Mouse (Mus musculus) fibroblast of lung, adult 2 months (primary cell): ENCODE data around the gene Fat2.

Source experiments
- DNase-seq: peaks from one replicate; pipeline ENCODE4 v3.0.0-alpha.2; 2011; ENCODE audit warnings: low read depth

The Fat2 gene

DNA sequence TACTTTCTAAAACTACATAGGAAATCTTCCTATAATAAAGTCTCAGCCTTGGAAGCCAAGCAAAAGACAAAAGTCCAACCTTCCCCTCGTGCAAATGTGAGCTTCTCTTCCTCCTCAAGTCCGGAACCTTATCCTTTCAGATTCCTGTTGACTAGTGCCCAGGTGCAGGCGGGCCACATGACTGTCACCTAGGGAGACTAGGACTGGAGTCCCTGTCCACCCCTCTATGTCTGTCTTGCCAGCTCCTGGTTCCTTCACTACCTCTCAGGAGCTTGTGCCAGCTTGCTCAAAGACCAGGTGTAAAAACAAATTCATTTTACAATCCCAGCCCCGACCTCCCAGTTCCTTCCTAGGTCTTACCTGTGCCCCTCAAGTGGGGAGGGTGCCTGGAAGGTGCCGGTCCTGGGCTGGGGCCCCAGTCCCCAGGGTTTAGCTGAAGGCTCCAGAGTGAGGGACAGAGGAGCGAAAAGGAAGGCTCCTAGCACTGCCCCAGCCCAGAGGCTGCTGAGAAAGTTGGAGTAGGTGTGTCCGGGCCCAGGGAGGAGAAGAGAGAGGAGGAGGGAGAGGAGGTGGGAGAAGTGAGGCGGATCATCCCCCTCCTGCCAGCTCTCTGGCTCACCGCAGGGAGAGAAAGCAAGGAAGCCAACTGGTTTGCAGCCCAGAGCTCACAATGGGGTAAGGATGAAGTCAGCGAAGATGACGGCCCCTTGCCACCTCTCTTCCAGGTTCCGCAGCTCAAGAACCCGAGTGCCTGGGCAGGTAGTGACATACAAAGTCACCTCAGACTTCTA, at the start of gene Fat2:
Fat2 (minus strand) TSS at position 464 of the 791 bp plus-strand sequence.
- DNase-seq, result no peak

DNA sequence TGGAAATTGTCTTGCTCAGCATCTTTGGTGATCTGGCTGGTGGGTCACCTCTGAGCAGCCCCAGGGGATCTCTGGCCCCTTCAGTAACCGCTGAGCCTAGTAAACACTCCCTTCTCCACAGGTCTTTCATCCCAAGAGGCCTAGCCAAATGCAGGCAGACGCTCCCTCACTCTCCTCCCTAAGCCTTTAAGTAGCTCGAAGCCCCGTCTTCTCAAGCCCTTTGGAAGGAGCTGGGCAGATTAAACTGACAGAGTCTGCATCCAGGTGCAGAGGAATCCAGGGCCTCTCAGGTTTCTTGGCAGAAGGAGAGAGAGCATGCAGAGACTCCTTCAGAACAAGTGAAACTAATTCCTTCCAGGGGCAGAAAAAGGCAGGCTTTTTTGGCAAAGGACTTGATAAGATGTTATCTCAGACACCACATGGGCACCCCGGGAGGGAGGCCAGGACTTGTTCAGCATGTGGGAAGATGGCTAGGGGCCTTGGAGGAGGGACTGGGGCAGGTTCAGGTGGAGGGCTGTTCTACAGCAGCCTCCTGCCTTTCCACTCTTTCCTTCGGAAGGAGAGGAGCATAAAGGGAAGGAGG, 47.2 kb upstream of the Fat2 start:
- DNase-seq, result no peak

DNA sequence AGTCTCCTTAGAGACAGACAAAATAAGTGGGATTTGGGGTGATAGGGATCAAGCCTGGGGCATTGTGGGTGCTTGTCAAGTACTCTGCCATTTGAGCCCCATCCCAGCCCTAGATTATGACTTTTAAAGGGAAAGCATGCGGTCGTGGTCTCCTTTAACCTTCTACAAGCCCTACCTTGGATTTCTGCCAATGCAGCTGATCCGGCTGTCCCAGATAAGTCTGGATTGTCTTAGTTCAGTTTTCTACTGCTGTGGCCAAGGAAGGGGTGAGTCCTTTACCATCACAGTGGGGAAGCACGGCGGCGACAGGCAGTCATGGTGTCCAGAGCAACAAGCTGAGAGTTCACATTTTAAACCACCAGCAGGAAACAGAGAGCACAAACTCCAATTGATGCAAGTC, 44.5 kb upstream of the Fat2 start:
- no peak for DNase-seq

DNA sequence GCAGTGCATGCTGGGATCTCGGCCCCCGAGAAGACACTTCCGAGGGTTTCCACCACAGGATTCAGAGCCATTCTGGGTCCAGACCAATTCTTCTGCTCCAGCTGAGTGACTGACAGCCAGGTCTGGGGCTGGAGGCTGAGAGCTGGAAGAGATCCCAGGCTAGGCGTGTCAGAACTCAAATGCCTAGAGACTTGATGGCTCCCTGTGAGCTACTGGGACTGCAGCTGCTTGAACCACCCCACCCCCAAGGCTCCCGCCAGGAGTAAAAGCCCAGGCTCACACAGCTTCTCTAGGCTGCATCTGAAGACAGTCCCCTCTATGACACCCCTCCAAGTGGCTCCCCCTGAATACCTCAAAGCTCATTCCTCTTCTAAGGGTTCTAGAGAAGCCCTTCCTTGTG, 42.0 kb upstream of the Fat2 start:
- peak; percentile 91 for DNase-seq

DNA sequence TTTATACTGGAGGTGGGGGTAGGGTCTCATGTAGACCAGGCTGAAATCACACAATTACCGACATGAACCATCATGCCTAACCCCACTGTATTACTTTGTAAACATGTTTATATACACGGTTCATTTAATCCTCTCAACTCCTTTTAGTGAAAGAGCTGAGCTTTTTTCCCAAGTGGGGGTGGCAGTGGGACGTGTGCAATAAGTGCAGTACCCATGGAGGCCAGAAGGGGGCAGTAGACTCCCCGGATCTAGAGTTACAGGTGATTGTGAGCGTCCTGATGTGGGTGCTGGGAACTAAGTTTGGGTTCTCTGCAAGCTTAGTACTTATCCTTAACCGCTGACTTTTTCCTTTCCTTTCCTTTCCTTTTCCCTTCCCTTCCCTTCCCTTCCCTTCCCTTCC, 37.5 kb upstream of the Fat2 start:
- no peak for DNase-seq

DNA sequence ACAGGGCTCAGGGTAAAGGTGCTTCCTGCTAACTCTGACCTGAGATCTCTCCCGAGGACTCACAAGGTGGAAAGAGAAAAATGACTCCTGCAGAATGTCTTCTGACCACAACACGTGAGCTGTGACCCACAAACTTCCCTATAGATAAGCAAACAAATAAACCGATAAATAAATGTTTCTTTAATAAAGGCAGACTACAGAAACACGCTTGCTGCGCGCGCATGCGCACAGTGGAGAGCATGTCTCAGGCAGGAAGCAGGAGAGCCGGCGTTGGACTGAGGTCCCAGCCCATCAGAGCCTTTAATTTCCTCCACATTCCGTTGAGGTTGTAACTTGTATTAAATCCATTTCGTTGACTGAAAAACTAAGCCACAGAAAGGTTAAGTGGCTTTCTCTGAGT, 37.0 kb upstream of the Fat2 start:
- no peak for DNase-seq

DNA sequence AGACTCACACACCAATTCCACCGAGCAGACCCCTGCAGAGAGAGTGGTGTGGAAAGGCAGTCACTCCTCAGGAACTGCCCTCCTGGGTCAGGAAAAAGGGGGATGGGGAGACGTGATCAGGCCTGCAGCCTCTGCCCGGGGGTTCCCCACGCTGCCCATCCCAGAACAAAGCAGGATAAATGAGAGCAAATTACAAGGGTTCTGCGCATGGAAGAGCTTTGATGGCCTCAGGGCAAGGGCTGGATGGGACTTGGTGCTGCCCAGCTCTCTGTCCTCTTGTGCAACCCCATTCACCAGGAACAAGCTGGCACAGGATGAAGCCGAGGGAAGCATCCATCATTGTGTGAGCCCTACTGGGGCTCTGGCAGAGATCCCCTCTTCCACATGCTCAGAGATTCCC, 35.6 kb upstream of the Fat2 start:
- no peak for DNase-seq

DNA sequence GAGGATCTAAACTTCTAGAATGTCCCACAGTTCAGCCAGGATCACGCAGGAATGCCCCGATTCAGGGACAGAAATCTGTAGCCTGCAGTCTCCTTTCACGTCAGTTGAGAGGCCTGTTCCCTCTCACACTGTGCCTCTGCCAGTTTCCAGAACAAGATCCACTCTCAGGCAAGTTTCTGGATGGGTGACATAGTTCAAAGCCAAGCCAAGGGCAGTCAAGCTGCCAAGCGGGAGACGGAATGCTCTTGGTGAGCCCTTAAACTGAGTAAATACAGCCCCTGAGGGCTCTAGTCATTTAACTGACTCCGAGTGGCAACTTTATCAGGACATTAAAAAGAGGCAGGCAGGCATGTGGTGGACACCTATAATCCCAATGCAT, 32.7 kb upstream of the Fat2 start:
- DNase-seq, result no peak

DNA sequence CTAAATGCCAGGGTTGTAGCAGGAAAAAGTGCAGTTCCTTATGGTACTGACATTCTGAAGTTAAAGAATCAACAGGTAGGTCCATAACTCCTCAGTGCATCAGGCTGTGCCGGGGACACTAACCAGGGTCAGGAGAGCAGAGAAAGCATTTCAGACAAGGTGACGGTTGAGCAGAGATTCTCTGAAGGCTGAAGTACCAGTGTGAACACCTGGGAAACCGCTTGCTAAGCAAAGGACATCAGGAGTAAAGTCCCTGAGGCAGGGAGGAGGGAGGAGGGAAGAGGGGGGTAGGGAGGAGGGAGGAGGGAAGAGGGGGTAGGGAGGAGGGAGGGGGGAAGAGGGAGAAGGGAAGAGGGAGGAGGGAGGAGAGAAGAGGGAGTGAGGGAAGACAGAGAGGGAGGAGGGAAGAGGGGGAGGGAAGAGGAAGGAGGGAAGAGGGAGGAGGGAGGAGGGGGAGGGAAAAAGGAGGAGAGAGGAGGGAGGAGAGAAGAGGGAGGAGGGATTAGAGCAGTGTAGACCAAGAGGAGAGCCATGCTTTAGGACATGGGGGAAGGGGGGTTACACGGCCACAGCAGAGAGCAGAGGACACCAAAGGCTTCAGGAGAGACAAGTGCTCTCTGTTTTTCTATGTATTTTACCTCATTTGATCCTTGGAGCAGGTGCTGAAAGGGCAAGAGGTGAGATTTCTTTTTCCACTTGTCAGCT, 32.2 kb upstream of the Fat2 start:
- DNase-seq, result no peak

DNA sequence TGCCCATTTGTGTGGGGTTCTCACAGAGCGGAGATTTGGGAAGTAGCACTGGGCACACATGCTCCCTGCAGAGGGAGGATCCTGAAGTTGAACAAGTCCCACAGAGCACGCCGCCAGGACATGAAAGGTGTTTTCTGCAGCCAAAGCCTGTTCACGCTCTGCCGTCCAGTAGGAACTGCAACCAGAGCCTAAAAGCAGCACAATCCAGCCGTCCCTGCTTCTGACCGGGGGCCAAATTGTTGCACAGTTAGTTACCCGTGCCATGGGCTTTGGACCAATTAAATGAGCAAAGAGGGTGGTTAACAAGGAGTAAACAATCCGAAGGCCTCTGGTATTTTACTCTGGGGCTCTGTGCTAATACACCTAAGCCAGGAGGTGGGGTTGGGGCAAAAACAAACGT, 31.4 kb upstream of the Fat2 start:
- DNase-seq, result no peak

DNA sequence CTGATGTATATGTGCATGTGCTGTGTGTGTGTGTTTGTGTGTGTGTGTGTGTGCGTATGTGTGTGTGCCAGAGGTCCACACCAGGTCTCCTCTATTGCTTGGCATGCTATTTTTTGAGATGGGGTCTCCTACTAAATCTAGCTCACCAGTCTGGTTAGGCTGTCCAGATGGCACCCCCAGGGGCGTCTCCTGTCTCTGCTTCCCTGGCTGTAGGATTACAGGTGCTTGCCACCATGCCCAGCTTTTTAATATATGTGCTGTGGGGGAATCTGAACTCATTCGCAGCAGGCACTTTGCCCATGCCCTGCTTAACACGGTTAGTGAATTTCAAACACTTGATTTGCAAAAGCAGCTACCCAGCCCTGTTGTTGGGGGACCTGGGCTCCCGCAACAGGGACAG, 29.5 kb upstream of the Fat2 start:
- no peak for DNase-seq

DNA sequence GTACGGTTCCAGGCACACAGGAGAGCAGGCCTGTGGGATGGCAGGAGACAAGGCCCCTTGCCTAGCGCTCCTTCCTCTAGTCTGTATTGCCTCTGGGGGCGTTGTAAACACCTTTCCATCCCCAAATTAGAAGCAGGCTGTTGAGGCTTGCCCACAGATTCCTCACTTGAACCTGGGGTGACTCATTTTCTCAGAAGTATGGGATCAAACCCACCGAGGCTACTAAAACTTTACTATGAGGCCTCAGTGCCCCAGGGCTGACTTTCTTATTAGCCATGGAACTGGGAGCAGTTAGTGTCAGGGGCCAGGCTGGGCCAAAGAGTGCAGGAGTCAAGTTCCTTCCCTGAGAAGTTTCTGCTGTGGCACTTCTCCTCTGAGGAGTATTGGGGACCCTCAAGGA, 28.9 kb upstream of the Fat2 start:
- DNase-seq, result no peak

DNA sequence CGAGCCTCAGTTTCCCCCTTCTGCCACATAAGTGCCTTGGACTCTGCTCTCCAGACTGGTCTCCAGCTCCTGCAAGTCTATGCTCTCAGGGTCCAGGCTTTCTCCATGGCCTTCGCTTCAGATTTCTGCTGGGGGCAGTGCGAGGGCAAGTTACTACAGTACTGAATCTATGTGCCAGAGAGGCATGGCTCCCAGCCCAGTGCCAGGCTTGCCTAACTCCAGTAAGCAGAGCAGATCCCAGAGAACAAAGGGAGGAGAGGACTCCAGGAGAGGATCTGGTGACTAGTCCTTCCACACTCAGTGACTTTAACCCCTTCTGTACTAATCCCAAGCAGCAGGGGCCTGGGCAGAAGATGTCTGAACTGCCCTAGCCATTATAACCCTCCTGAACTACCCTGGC, 28.3 kb upstream of the Fat2 start:
- DNase-seq, result no peak

DNA sequence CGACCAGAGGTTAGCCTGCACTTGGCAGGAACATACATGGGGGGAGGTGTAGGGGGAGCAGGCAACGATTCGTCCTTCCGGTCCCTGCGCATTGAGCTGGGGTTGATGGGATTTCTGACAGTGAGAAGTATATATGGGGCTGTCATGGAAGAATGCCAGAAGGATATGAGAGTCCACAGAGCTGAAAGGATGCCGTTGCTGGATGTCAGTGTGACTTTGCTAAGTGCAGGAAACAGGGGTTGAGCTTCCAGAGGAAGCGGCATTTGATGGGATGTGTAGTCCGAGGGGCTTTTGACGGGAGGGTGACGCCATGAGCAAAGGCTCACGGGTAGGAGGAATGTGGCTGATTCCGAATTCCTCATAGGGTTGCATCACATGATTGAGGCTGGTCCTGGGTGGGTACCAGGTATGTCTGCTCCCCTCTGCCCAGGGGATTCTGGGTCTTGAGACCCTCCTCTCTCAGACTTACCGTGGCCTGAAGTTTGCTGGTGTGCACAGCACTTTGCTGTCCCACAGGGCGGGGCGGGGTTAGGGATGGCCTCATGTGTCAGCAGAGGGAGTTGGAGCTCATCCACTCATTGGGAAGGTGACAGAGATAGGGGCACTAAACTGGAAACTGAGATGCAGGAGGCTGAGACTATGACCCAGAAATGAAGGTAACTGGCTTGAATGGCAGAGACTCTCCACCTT, 21.9 kb upstream of the Fat2 start:
- no peak for DNase-seq

DNA sequence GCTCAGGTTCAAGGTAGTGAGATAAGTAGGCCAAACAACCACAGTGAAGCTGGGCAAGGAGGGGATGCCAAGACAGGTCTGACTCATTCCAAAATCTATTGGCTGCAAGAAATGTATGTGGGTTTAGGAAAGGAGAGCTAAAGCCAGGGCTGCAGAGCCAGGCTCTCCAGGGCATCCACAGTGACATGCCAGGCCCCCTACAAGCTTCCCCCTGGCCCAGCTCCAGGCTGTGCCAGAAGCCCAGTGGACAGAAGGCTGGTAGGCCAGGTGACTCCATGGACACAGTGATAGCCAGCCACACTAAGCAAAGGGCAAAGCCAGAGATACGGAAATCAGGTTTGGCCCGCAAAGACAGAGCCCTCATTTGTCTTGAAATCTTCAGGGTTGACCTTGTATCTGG, 20.5 kb upstream of the Fat2 start:
- no peak for DNase-seq

DNA sequence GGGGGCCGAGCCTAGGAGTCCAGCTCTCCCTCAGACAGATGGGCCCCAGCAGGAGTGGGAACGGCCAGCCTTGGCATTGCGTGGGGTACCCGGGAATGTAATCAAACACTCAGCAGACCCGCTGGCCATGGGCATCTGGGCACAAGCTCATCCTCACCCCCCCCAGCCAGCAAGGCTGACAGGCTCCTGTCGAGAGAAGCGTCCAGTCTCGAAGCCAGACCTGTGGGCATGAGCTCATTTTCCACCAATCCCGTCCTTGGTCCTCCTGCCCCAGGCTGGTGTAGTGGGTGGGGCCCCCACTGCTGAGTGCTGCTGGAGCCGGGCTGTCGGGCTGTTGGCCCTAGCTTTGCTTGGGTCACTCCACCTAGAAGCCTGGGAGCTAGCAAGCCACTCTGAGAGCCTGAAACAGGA, 5.6 kb upstream of the Fat2 start:
- no peak for DNase-seq

DNA sequence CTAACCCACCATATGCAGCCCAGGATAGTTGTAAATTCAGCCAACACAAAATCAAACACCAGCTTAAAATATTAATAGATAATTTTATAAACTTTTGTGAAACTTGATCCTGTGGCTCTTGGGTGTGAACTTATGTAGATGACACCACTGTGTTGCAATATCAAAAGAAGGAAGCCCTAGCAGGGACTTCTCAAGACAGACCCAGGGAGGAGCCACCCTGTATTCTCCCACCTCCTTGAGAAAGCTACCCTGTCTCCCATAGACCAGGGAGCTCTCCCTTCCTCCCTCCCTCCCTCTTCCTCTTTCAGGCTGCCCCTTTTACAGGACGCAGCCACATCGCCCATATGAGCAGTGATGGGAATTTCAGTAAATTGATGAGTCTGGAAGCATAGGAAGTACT, 4.4 kb upstream of the Fat2 start:
- no peak for DNase-seq

DNA sequence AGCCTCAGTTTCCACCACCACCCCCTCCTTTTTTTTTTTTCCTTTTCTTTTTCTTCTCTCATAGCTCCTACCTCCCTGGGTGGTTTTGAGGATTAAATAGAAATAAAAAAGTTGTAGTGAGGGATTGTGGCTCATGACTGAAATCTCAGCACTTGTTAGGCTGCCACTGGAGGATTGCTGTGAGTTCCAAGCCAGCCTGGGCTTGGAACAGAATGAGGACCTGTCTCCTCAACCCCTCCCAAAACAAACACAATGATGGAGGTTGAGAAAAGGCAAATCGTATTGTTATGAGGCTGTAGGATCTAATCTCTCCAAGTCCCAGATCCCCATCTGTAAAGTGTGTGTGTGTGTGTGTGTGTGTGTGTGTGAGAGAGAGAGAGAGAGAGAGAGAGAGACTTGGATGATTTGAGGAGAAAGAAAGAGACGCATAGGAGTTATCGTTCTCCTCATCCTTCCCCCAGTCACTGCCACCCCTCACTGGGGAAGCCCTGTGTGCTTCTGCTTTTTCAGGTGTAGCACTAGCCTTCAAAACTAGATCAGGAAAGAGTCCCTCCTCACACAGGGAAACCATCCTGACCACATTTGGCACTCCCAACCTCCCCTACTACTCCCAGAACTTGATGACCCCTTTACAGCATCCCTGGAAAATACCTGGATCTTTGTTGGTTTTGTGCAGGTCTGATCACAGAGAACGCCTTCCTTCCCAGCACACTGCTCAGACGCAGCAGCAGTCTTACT, 837 bp upstream of the Fat2 start:
- DNase-seq, result no peak

DNA sequence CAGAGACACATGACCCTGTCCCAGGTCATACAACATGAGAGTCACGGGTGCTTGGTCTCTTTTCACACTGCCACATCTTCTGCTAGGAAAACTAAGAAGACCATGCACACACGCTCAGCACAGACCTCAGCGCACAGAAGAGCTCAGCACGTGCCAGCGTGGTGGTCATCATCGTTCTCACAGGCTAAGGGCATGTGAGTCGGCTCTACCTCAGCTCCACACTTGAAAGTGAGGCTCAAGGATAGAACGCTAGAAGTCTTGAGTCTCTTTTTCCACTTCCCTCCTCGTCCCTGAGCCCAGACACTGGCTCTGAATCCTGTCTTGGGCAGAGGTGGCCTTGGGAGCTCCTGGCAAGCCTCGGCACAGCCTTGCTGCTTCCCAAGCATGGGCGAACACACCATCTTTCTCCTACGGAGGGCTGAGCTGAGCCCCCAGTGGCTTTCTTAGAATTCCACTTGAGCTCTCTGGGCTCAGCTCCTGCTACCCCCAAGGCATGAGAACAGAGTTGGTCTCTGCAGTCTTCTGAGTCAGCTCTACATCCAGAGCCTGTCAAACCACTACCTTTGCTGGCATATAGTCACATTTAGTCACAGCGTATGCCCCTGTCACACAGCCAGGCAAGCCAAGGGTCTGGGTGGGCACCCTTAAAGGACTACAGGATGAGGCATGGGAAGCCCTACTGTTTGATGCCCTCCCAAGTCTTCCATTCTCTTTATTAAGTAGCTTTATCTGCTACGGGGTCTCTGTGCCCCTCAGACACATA, 869 bp downstream of the Fat2 start:
- DNase-seq, result no peak

DNA sequence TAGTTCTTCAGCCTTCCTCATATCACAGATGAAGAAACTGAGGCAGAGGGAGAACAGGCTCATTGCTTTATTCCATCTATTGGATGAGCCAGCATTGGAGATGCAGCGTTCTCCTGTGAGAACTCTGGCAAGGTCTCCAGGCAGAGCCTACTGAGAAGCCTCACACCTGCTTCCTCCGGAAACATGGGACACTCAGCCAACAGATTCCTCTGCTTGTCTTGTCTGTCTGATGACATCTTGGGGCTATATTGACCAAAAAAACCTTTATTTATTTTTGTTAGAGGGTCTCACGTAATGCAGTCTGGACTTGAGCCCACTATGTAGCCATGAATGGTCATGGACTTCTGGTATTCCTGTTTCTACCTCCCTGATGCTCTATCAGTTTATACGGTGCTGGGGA, 1.8 kb downstream of the Fat2 start:
- no peak for DNase-seq

DNA sequence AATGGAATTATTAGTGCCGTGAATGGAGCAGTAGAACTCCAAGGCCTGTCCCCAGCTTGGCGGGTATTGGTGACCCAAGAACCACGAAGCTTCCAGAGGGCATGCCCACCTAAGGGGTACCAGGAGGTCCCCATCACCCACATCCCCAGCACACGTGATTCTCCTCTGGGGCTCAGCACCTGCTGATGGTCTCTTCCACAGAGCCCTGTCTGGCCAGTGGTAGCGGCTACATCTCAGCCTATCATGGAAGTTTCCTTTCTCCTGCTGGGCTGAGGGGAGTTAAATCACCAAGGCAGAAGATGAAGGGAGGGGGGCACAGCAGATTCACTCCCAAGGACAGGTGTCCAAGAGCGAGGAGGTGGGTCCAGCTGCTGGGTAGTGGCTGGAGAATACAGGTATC, 2.3 kb downstream of the Fat2 start:
- no peak for DNase-seq
